Mouse (Mus musculus) hindbrain, embryonic 11.5 days (tissue): ENCODE results near the gene Sptbn1. TPM values are rescaled to one million over a fixed set of nuclear protein-coding genes. Genes with fewer than 3 reads are reported as not detected.
A peak's percentile ranks its signal among the peaks of the same experiment; 100 is the strongest.

Experiments
- ATAC-seq: fragments of 200-750 bp; cut with Nextera tagmentation; 2 replicates; pipeline ENCODE4 v1.8.0; 2017; ENCODE audit warnings: mild to moderate bottlenecking, moderate TSS enrichment, moderate library complexity; ENCODE audit not compliant: low FRiP score
- DNase-seq: peaks from one replicate; pipeline ENCODE4 v3.0.0-alpha.2; 2015; ENCODE audit warnings: low spot score
- H3K27ac ChIP-seq: fragments of 300-500 bp; sonication (generic); 2 replicates; pipeline ENCODE4 v1.5.1; 2014; ENCODE audit warnings: mild to moderate bottlenecking, low read depth, low read length
- H3K27me3 ChIP-seq: fragments of 300-500 bp; sonication (generic); 2 replicates; pipeline ENCODE4 v1.6.1; 2014; ENCODE audit warnings: mild to moderate bottlenecking, low read length, moderate library complexity, mixed read lengths; ENCODE audit not compliant: control insufficient read depth, insufficient read depth
- H3K36me3 ChIP-seq: fragments of 300-500 bp; sonication (generic); 2 replicates; pipeline ENCODE4 v1.6.1; 2014; ENCODE audit warnings: mild to moderate bottlenecking, low read length, moderate library complexity, mixed read lengths; ENCODE audit not compliant: control insufficient read depth, insufficient read depth
- H3K4me1 ChIP-seq: fragments of 300-500 bp; sonication (generic); replicated peaks from 2 replicates; pipeline ENCODE4 v1.6.1; 2014; ENCODE audit warnings: low read length, mixed read lengths; ENCODE audit not compliant: control insufficient read depth, insufficient read depth
- H3K4me2 ChIP-seq: fragments of 300-500 bp; sonication (generic); replicated peaks from 2 replicates; pipeline ENCODE4 v1.6.1; 2014; ENCODE audit warnings: mild to moderate bottlenecking, low read depth, low read length
- H3K4me3 ChIP-seq: fragments of 300-500 bp; sonication (generic); 2 replicates; pipeline ENCODE4 v1.5.1; 2014; ENCODE audit warnings: low read depth, low read length
- H3K9ac ChIP-seq: fragments of 300-500 bp; sonication (generic); 2 replicates; pipeline ENCODE4 v1.6.1; 2014; ENCODE audit warnings: low read depth, low read length
- H3K9me3 ChIP-seq: fragments of 300-500 bp; sonication (generic); 2 replicates; pipeline ENCODE4 v1.6.1; 2016; ENCODE audit warnings: low read length; ENCODE audit not compliant: control insufficient read depth
- WGBS: fragments of 180-500 bp; shearing (Covaris S2); extraction: QIAGEN DNeasy Blood & Tissue Kit; methylation state at CpG from one replicate; pipeline ENCODE4 v1.1.7; 2014; 5-methylcytosine and 5-hydroxymethylcytosine counted together
- polyA plus RNA-seq: library from polyadenylated mRNA; unstranded; fragments of >200 nt; fragmentation: Nextera tagmentation; extraction: Ambion mirVana; gene quantifications from 2 replicates; pipeline ENCODE4 v1.2.1, GENCODE M21; 2014

The Sptbn1 gene
- polyA plus RNA-seq, 1 experiment from 2014 or later, result 106 TPM

DNA sequence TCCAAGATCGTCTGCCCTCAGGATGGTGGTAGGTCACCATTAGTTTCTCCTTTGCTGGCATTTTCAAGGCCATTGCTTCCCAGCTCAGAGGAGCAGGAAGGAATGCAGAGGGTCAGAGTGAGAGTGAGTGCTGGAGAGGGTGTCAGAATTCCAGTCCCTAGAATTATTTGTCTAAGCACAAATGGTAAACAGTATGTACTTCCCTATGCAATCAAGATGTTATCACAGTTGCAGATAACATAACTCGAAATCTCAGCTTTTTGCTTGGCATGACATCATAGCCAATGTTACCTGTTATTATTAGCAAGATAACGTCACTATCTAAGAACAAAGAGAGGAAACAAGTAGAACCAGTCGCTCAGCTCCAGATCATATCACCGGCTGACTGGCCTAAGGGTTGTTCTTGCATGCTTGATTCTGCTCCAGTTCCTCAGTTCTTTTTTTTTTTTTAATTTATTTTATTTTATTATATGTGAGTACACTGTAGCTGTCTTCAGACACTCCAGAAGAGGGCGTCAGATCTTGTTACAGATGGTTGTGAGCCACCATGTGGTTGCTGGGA is 172.7 kb downstream of the Sptbn1 start:
- Histone ChIP-seq H3K36me3 (no peaks in the 10 kb centered on the region), H3K9me3 (no peaks in the 10 kb centered on the region)

DNA sequence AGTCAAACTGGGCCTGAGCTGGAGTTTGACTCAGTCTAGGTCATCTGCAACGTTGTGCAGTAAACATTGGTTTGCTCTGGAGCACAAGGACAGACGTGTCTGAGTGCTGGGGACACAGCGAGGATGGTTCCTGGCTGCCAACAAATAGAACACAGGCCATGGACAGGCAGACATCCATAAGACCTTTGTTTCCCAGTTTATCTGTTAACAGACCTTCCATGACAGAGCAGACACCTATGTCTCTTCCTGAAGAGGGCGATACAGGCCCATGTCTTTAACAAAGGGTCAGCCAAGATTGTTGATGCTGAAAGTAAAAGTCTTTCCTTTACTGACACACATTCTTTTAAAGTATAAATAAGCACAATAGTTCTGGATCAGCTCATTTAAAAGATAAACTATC is 176.1 kb downstream of the Sptbn1 start:
- WGBS, result 48% methylated on average over 4 of the region's 4 CpGs

More for the DNA sequence above, 172.7 kb downstream of the Sptbn1 start:
- ATAC-seq, result no peak
- DNase-seq, result no peak
- Histone ChIP-seq H3K4me3 (no peak overlapping the region), H3K27me3 (no peaks in the 10 kb centered on the region), H3K4me2 (no peak overlapping the region), H3K9ac (no peak overlapping the region), H3K27ac (no peak overlapping the region), H3K4me1 (no peaks in the 10 kb centered on the region)
- WGBS, result 91% methylated on average over 5 of the region's 6 CpGs

GRCm38 (mm10) chr11:30085114-30085513 is 182.9 kb downstream of the Sptbn1 start:
- no peak for ATAC-seq
- H3K4me2 ChIP-seq, result no peak overlapping the region
- no peak overlapping the region for H3K9ac ChIP-seq
- H3K27ac ChIP-seq, result no peak overlapping the region
- no peak for DNase-seq
- no peaks in the 10 kb centered on the region for H3K27me3 ChIP-seq
- H3K4me1 ChIP-seq, result no peaks in the 10 kb centered on the region
- no peaks in the 10 kb centered on the region for H3K36me3 ChIP-seq
- H3K9me3 ChIP-seq, result no peaks in the 10 kb centered on the region
- no peak overlapping the region for H3K4me3 ChIP-seq

More for the DNA sequence above, 176.1 kb downstream of the Sptbn1 start:
- no peaks in the 10 kb centered on the region for H3K9me3 ChIP-seq
- no peaks in the 10 kb centered on the region for H3K27me3 ChIP-seq
- H3K27ac ChIP-seq, result no peak overlapping the region
- H3K9ac ChIP-seq, result no peak overlapping the region
- ATAC-seq, result no peak
- no peaks in the 10 kb centered on the region for H3K36me3 ChIP-seq
- no peak overlapping the region for H3K4me2 ChIP-seq
- no peak overlapping the region for H3K4me3 ChIP-seq
- no peaks in the 10 kb centered on the region for H3K4me1 ChIP-seq
- no peak for DNase-seq

- Histone ChIP-seq H3K27me3 (no peaks in the 10 kb centered on the region), H3K9ac (no peak overlapping the region), H3K4me3 (no peak overlapping the region), H3K4me2 (no peak overlapping the region), H3K9me3 (no peaks in the 10 kb centered on the region), H3K36me3 (no peaks in the 10 kb centered on the region), H3K27ac (no peak overlapping the region), H3K4me1 (no peaks in the 10 kb centered on the region)
- ATAC-seq (no peak), DNase-seq (peak; percentile 16)
- 42% methylated on average over 8 of the region's 8 CpGs for WGBS
These were observed 210.7 kb downstream of the Sptbn1 start for GRCm38 (mm10) chr11:30057299-30057698.

Other genes with a start within 250 kb of the Sptbn1 start
- 0.71 and 1.0 TPM in 2 replicates for gene Eml6, start 242.1 kb downstream of the Sptbn1 start, polyA plus RNA-seq
- gene 4930505A04Rik, start 203.7 kb upstream of the Sptbn1 start, polyA plus RNA-seq, result 0.28 TPM in 1 of 2 replicates, not detected in the other